Comparison of ENCODE assay signal across 8 mouse cellular contexts in the genomic region with DNA sequence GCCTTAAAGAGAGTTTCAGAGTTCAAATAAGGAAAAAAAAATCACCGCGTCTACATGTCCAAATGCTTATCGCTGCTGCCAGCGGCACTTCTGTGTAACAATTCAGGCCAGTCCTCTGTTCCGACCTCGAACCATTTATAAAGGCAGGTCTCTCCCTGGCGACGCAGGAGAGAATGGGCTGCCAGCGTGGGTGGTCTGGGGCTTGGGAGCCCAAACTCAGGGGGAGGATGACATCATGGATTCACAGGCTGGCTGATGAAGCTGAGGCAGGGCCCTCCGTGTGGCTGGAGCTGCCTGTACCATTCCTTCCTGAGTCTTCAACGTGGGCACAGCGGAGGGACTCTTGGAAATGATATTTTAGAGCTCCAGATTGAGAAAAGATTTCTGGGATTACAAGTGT.
DNase-seq lines count a peak whose midpoint lies in the region; ATAC-seq lines count a peak whose summit lies in the region.

No protein-coding gene starts in this region.

- H3K4me1 ChIP-seq in heart, embryonic 13.5 days = peaks cover 14% of the 10 kb centered on the region
- peaks cover 6% of the 10 kb centered on the region; the same call in 1 of the 2 replicates for H3K4me1 ChIP-seq in lung, embryonic 16.5 days (replicated peaks; ENCODE audit: control insufficient read depth, insufficient read depth, low read length)

- peak overlapping the region; percentile 42 for H3K4me2 ChIP-seq in heart, embryonic 13.5 days
- peak overlapping the region; percentile 25 for H3K4me2 ChIP-seq in lung, embryonic 16.5 days (ENCODE audit: low read depth, low read length)

- H3K36me3 ChIP-seq in heart, embryonic 13.5 days = no peaks in the 10 kb centered on the region
- H3K36me3 ChIP-seq in lung, embryonic 16.5 days (ENCODE audit: control insufficient read depth, insufficient read depth, low read length) = no peaks in the 10 kb centered on the region

- no peak overlapping the region for H3K27ac ChIP-seq in heart, embryonic 13.5 days (replicated peaks)
- H3K27ac ChIP-seq in lung, embryonic 16.5 days (ENCODE audit: low read length) = no peak overlapping the region

- no peak for DNase-seq in frontal cortex, postnatal 14 days (ENCODE audit: low spot score in 2 of 2)
- peak; percentile 38 for DNase-seq in brain, adult 2 months (ENCODE audit: low read depth, low spot score)
- DNase-seq in right cerebral cortex, postnatal 10 days (ENCODE audit: low spot score in 2 of 2) = peak; percentile 40 to 54
- DNase-seq in urinary bladder, postnatal 10 days (ENCODE audit: low spot score) = no peak

- H3K9me3 ChIP-seq in heart, embryonic 13.5 days = 0 out of 2 replicates have a peak, but pooled peaks cover 2% of the 10 kb centered on the region
- no peaks in the 10 kb centered on the region for H3K9me3 ChIP-seq in lung, embryonic 16.5 days (ENCODE audit: control insufficient read depth, low read length)

- peak; percentile 89 for ATAC-seq in frontal cortex, adult (ENCODE audit: low TSS enrichment)
- no peak for ATAC-seq in heart, embryonic 13.5 days (ENCODE audit: extremely low read depth, insufficient number of reproducible peaks, low FRiP score, low TSS enrichment)
- peak; percentile 64 for ATAC-seq in lung, embryonic 16.5 days (ENCODE audit: low read depth)
- no peak for ATAC-seq in cerebellum, adult (ENCODE audit: insufficient number of reproducible peaks, low FRiP score, low TSS enrichment)

- H3K27me3 ChIP-seq in heart, embryonic 13.5 days (replicated peaks) = no peaks in the 10 kb centered on the region
- no peaks in the 10 kb centered on the region for H3K27me3 ChIP-seq in lung, embryonic 16.5 days (ENCODE audit: control insufficient read depth, insufficient read depth, low read depth, low read length)

- no peak overlapping the region for H3K9ac ChIP-seq in heart, embryonic 13.5 days
- 0 out of 2 replicates have a peak overlapping the region, but pooled peaks have one; percentile 8 for H3K9ac ChIP-seq in lung, embryonic 16.5 days (ENCODE audit: low read length)

- H3K4me3 ChIP-seq in heart, embryonic 13.5 days = no peak overlapping the region
- H3K4me3 ChIP-seq in lung, embryonic 16.5 days (ENCODE audit: low read length) = no peak overlapping the region

- 27% methylated on average over 12 of the region's 12 CpGs for WGBS in heart, embryonic 13.5 days
- WGBS in lung, embryonic 16.5 days = 13% methylated on average over 12 of the region's 12 CpGs

Comparison
In these comparisons a context has a peak if more than half of its experiments do, and no peak if none do; other contexts are left out.
1. ATAC-seq: peak in frontal cortex, adult (single experiment) and lung, embryonic 16.5 days (single experiment); none in heart, embryonic 13.5 days (single experiment) and cerebellum, adult (single experiment).
2. DNase-seq: peak in brain, adult 2 months (single experiment) and right cerebral cortex, postnatal 10 days (2 of 2); none in frontal cortex, postnatal 14 days (0 of 2) and urinary bladder, postnatal 10 days (single experiment).